Mouse (Mus musculus): ENCODE data around the gene Pqbp1. TPM values are rescaled to one million over a fixed set of nuclear protein-coding genes. Genes with fewer than 3 reads are reported as not detected.

The Pqbp1 gene
- 126 to 133 TPM (median 129 TPM) in 4 replicates for total RNA-seq (2023)

DNA sequence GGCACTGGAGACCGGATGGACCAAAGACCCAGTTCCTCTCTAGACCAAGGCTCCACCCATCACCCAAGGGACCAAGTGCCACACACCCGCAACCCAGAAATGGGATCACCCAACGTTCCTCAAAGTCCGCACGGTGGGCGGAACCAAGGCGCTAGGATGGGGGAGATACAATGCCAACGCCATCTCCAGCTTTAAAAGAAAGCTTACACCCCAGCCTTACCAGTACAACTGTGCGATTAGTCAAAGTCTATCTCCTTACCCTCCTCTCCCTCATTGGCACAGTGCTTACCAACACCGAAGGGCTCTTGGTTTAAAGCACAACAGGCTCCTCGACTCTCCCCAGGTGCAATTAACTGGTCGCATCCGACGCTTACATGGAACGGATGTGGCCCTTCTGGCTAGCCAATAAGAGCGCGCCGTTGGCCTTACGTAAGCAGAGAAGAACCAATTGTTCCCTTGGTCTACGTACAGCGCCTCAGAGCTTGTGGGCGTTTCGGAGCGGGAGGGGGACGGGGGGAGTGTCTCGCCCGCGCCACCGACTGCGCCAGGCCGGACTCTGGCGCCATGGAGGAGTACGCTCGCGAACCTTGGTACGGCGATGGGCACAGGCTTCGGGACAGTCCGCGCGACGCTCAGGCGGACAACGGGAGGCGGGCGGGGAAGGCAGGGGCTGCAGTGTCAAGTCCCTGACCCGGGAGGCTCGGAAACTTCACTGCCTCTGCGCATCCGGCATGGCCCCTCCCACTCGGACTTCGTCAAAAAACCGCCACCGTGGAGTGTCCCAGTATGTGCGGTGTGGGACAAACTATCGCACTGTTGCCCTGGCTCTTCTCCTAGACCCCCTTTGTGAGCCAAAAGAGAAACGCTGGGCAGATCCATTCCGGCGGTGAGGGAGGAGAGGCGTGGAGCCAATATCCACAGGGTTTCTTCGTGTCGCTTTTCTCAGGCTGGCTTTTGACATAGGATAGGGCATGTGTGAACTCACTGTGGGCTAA, at the start of gene Pqbp1, which contains the start of gene Timm17b:
TSS of gene Pqbp1 (minus strand) at position 390 of the 995 bp plus-strand sequence.
TSS of gene Timm17b (plus strand) at position 478 of the 995 bp plus-strand sequence.

GRCm38 (mm10) chrX:7947108-7947899, 48.2 kb upstream of the Pqbp1 start, which contains the start of gene Hdac6:
TSS of gene Hdac6 (minus strand) at chrX:7947889.

DNA sequence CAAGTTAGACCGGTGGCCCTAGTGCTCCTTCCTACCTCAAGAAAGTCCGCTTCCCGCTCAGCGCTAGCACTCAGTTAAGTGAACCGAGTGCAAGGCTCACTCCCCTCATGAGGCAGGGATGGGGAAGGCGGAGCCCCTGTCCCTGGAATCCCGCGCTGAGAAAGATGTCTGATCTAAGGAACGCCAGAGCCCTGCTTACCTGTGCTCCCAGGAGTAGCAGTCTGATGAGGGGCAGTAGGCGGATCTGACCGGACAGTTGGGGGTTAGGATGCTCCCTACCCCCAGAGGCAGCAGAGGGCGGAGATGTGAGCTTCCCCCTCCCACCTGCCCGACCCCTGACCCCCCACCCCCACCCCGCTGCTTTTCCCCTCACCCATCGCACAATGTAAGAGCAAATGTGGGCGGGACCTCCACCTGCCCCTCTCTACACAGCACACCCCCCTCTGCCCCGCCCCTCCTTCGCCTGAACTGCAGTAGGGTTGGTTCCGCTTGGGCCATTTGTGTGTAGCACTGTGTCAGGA, 29.3 kb upstream of the Pqbp1 start, which contains the start of gene Eras:
TSS of gene Eras (minus strand) at position 338 of the 521 bp plus-strand sequence.

GRCm38 (mm10) chrX:7919601-7920383, 20.7 kb upstream of the Pqbp1 start, which contains the start of gene Pcsk1n:
TSS of gene Pcsk1n (plus strand) at chrX:7919822.

GRCm38 (mm10) chrX:7909242-7909641, 10.2 kb upstream of the Pqbp1 start, which contains the start of gene Gm10490:
TSS of gene Gm10490 (plus strand) at chrX:7909542.

DNA sequence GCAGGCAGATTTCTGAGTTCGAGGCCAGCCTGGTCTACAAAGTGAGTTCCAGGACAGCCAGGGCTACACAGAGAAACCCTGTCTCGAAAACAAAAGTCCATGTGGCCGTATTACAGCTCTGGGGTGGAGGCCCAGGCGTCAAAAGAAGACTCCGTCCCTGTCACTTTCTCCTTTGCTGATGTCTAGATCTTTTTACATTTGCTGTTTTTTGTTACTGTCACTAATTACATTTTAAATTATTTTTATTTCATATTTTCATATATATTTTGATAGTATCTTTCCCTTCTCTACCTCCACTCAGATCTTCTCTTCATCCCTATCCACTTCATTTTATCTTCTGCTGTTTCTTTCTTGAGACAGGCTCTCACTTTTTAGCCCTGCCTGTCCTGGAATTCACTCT, 8.7 kb upstream of the Pqbp1 start, which contains the start of gene Gm10491:
TSS of gene Gm10491 (minus strand) at position 101 of the 400 bp plus-strand sequence.

DNA sequence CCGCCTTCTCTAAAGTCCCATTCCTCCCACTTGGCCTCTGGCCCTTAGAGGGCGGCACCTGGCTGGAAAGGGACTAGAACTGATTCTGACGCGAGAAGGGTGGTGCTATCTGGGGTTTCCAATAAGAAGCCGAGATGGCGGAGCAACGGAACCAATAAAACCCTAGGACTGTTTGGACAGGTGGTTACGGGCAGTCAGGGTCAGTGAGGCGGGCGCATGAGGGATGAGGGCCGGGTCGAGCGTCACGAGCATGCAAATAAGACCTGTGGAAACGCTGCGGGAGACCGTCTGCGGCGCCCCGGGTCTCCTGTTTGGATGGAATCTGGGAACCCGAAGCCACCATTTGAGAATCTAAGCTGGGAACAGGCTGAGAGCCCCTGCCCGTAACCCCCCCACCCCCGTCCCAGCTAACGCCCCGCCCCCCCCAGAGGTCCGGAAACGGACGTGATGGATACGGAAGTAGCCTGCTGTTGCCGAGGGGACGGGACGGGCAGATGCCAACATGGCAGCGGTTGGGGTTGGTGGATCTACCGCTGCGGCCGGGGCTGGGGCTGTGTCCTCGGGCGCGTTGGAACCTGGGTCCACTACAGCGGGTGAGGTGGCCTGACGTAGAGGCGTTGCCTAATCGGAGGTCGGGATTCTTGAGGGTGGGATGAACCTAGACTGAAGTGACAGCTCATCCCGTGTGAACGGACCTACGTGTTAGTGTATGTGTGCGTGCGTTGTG, 15.1 kb downstream of the Pqbp1 start, which contains the start of gene Slc35a2:
TSS of gene Slc35a2 (plus strand) at position 188 of the 727 bp plus-strand sequence.

GRCm38 (mm10) chrX:7878007-7878419, 21.1 kb downstream of the Pqbp1 start, which contains the start of gene Pim2:
TSS of gene Pim2 (plus strand) at chrX:7878262.

Other genes with a start within 250 kb of the Pqbp1 start
- 24.4 to 28.3 TPM (median 25.8 TPM) in 4 replicates for gene Prickle3, start 242.0 kb downstream of the Pqbp1 start, total RNA-seq (2023)
- 85.6 to 91.6 TPM (median 88.3 TPM) in 4 replicates for gene Plp2, start 227.9 kb downstream of the Pqbp1 start, total RNA-seq (2023)
- gene Magix, start 218.0 kb downstream of the Pqbp1 start, total RNA-seq (2023) = not detected in 4 replicates
- gene Gpkow, start 202.1 kb downstream of the Pqbp1 start, total RNA-seq (2023) = 45.1 to 48.2 TPM (median 46.2 TPM) in 4 replicates
- 58.2 to 89.6 TPM (median 70.2 TPM) in 4 replicates for gene Wdr45, start 184.9 kb downstream of the Pqbp1 start, total RNA-seq (2023)
- gene Gm45208, start 177.0 kb downstream of the Pqbp1 start, total RNA-seq (2023) = not detected in 4 replicates
- gene Praf2, start 170.8 kb downstream of the Pqbp1 start, total RNA-seq (2023) = 9.6 to 13.9 TPM (median 12.0 TPM) in 4 replicates
- gene Ccdc120, start 148.4 kb downstream of the Pqbp1 start, total RNA-seq (2023) = not detected in 4 replicates
- 26.2 to 36.6 TPM (median 32.7 TPM) in 4 replicates for gene Tfe3, start 136.7 kb downstream of the Pqbp1 start, total RNA-seq (2023)
- gene Gripap1, start 109.5 kb downstream of the Pqbp1 start, total RNA-seq (2023) = 277 to 286 TPM (median 284 TPM) in 4 replicates
- gene Kcnd1, start 77.0 kb downstream of the Pqbp1 start, total RNA-seq (2023) = 1.5 to 2.4 TPM (median 1.9 TPM) in 4 replicates
- gene Otud5, start 57.9 kb downstream of the Pqbp1 start, total RNA-seq (2023) = 168 to 185 TPM (median 181 TPM) in 4 replicates
- 36.0 to 41.3 TPM (median 37.2 TPM) in 4 replicates for gene Pim2, start 21.0 kb downstream of the Pqbp1 start, total RNA-seq (2023)
- gene Slc35a2, start 15.2 kb downstream of the Pqbp1 start, total RNA-seq (2023) = 28.8 to 38.6 TPM (median 35.1 TPM) in 4 replicates
- 38.8 to 55.7 TPM (median 51.5 TPM) in 4 replicates for gene Timm17b, start 88 bp upstream of the Pqbp1 start, total RNA-seq (2023)
- not detected in 4 replicates for gene Gm10491, start 8.6 kb upstream of the Pqbp1 start, total RNA-seq (2023)
- 2.1 TPM in 1 of 4 replicates, not detected in the others for gene Gm10490, start 10.3 kb upstream of the Pqbp1 start, total RNA-seq (2023)
- gene Pcsk1n, start 20.6 kb upstream of the Pqbp1 start, total RNA-seq (2023) = not detected in 4 replicates
- gene Eras, start 29.3 kb upstream of the Pqbp1 start, total RNA-seq (2023) = not detected in 4 replicates
- gene Hdac6, start 48.6 kb upstream of the Pqbp1 start, total RNA-seq (2023) = 15.9 to 26.0 TPM (median 21.4 TPM) in 4 replicates
- not detected in 4 replicates for gene Gata1, start 78.8 kb upstream of the Pqbp1 start, total RNA-seq (2023)
- not detected in 4 replicates for gene Glod5, start 119.2 kb upstream of the Pqbp1 start, total RNA-seq (2023)
- gene Suv39h1, start 175.5 kb upstream of the Pqbp1 start, total RNA-seq (2023) = 25.6 to 28.5 TPM (median 27.7 TPM) in 4 replicates
- gene Was, start 191.2 kb upstream of the Pqbp1 start, total RNA-seq (2023) = 123 to 128 TPM (median 127 TPM) in 4 replicates
- 32.4 to 39.9 TPM (median 35.9 TPM) in 4 replicates for gene Wdr13, start 233.6 kb upstream of the Pqbp1 start, total RNA-seq (2023)
- gene Rbm3, start 246.6 kb upstream of the Pqbp1 start, total RNA-seq (2023) = 695 to 785 TPM (median 740 TPM) in 4 replicates

Data from B cell, adult 62 days (primary cell).